ENCODE assay signal across 8 mouse cellular contexts in the genomic region with DNA sequence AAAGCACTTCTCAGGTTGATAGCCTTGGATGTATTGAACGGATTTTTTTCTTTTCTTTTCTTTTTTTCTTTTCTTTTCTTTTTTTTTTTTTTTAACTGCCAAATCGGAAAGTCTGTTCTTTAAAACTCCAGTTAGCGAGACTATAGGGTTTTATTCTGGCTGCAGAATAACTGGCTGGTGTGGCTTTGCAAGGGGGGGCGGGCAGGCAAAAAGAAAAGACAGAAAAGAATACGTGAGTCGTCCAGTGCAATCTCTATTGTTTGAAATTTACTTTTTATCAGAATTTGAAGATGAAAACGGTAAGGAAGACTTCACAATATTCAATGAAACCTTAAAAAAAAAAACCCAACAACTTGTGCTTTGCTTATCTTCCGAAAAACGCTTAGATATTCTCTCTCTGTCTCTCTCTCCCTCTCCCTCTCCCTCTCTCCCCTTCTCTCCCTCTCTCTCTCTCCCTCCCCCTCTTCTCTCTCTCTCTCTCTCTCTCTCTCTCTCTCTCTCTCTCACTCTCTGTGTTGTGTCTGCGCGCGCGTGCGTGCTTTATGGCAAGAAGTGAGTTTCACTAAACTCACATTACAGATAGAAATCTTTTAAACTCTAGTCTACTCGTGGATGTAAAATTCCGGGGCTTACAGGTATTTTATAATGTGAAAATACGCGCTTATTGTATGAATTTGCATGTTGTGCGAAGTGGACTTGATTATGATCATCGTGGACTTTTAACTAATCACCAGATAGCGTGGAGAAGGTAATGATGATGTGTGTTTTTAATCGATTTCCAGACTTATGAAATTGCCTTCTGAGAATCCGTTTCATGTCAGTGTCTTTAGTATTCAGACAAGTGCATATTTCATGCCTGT. TPM values are rescaled to one million over a fixed set of nuclear protein-coding genes. Genes with fewer than 3 reads are reported as not detected.
DNase-seq lines count a peak whose midpoint lies in the region; ATAC-seq and TF ChIP-seq lines count a peak whose summit lies in the region.

A gene (plus strand): TSS at position 470 of the 860 bp plus-strand sequence.

- intact Hi-C loops in heart, adult 2 months (cut with DNase I), result loop anchor here (5.0 kb wide), 1 partner anchor 110 kb away; a partner anchor contains a TSS

- H3K4me3 ChIP-seq in heart, adult 2 months, result peak within 1 kb of the TSS; percentile 67
- peak within 1 kb of the TSS in 1 of 2 experiments; percentile 27; a peak in 2 of 4 replicates for H3K4me3 ChIP-seq in ES-E14 (ENCODE audit: insufficient read depth in 1 of 2, low read depth in 1 of 2, low read length in 2 of 2, poor library complexity in 1 of 2, severe bottlenecking in 1 of 2)
- H3K4me3 ChIP-seq in embryonic facial prominence, embryonic 10.5 days, result peak within 1 kb of the TSS; percentile 61
- peak within 1 kb of the TSS; percentile 41 for H3K4me3 ChIP-seq in hindbrain, embryonic 13.5 days
- H3K4me3 ChIP-seq in liver, adult 2 months (ENCODE audit: insufficient read depth, low read depth, low read length), result peak within 1 kb of the TSS; percentile 52
- H3K4me3 ChIP-seq in neural tube, embryonic 12.5 days, result peak within 1 kb of the TSS; percentile 37

- peak within 1 kb of the TSS; percentile 90 for H3K27ac ChIP-seq in heart, adult 2 months
- peak within 1 kb of the TSS; percentile 70 for H3K27ac ChIP-seq in ES-E14 (ENCODE audit: insufficient read depth, low read depth, low read length, poor library complexity, severe bottlenecking)
- H3K27ac ChIP-seq in embryonic facial prominence, embryonic 10.5 days (replicated peaks), result peak within 1 kb of the TSS; percentile 86
- peak within 1 kb of the TSS; percentile 70 for H3K27ac ChIP-seq in hindbrain, embryonic 13.5 days
- peak within 1 kb of the TSS; percentile 96 for H3K27ac ChIP-seq in liver, adult 2 months (replicated peaks; ENCODE audit: insufficient read depth, low read depth, low read length)
- H3K27ac ChIP-seq in neural tube, embryonic 12.5 days, result no peak within 1 kb of the TSS

- peak in 1 of 2 experiments; percentile 17 for DNase-seq in heart, adult 2 months
- no peak for DNase-seq in heart, adult 11 months
- DNase-seq in ES-E14 (ENCODE audit: low read depth, low spot score), result no peak
- peak; percentile 50 for DNase-seq in embryonic facial prominence, embryonic 10.5 days (ENCODE audit: low spot score)
- peak; percentile 71 for DNase-seq in liver, adult 2 months (ENCODE audit: extremely low read depth, low read depth, low spot score)
- DNase-seq in spleen, adult 18-20 months, result no peak

- ATAC-seq in hindbrain, embryonic 13.5 days (ENCODE audit: low FRiP score), result no peak
- ATAC-seq in neural tube, embryonic 12.5 days (ENCODE audit: low FRiP score, low read depth), result peak; percentile 31; the same call in 1 of the 2 replicates

- under 1% methylated on average over 23 of the region's 23 CpGs for WGBS in heart, adult 2 months
- WGBS in embryonic facial prominence, embryonic 10.5 days, result under 1% methylated on average over 23 of the region's 23 CpGs
- WGBS in hindbrain, embryonic 13.5 days, result under 1% methylated on average over 23 of the region's 23 CpGs
- under 1% methylated on average over 23 of the region's 23 CpGs for WGBS in liver, adult 2 months
- under 1% methylated on average over 23 of the region's 23 CpGs for WGBS in neural tube, embryonic 12.5 days

- H3K4me2 ChIP-seq in hindbrain, embryonic 13.5 days, result peak within 1 kb of the TSS; percentile 67
- peak within 1 kb of the TSS; percentile 70 for H3K4me2 ChIP-seq in neural tube, embryonic 12.5 days (replicated peaks)

- H3K4me1 ChIP-seq in heart, adult 2 months (ENCODE audit: control insufficient read depth, insufficient read depth, low read length), result no peaks in the 10 kb centered on the region
- no peaks in the 10 kb centered on the region for H3K4me1 ChIP-seq in ES-E14 (ENCODE audit: control insufficient read depth in 2 of 2, insufficient read depth in 2 of 2, low read length in 2 of 2, poor library complexity in 1 of 2)
- peaks cover 30% of the 10 kb centered on the region for H3K4me1 ChIP-seq in embryonic facial prominence, embryonic 10.5 days
- H3K4me1 ChIP-seq in hindbrain, embryonic 13.5 days (replicated peaks), result peaks cover 29% of the 10 kb centered on the region
- peaks cover 1% of the 10 kb centered on the region; the same call in 1 of the 2 replicates for H3K4me1 ChIP-seq in liver, adult 2 months (ENCODE audit: control insufficient read depth, insufficient read depth, low read length)
- peaks cover 12% of the 10 kb centered on the region; the same call in 1 of the 2 replicates for H3K4me1 ChIP-seq in neural tube, embryonic 12.5 days

- in situ Hi-C loops in ES-E14 (cut with MboI; ENCODE audit: low sequenced_read_pairs in 2 of 2, unreplicated experiment in 2 of 2), result no loop called here

- no peaks in the 10 kb centered on the region for H3K9me3 ChIP-seq in ES-E14 (ENCODE audit: control insufficient read depth, insufficient read depth, low read depth, low read length)
- H3K9me3 ChIP-seq in embryonic facial prominence, embryonic 10.5 days, result no peaks in the 10 kb centered on the region
- H3K9me3 ChIP-seq in hindbrain, embryonic 13.5 days, result no peaks in the 10 kb centered on the region
- no peaks in the 10 kb centered on the region for H3K9me3 ChIP-seq in neural tube, embryonic 12.5 days

- TF ChIP-seq EP300 in heart, adult 2 months (IDR thresholded peaks at IDR 0.05; ENCODE audit: insufficient read depth, low read depth, low read length), result no peak

- H3K9ac ChIP-seq in heart, adult 2 months (ENCODE audit: low read depth, low read length), result peak within 1 kb of the TSS; percentile 65
- H3K9ac ChIP-seq in ES-E14 (ENCODE audit: insufficient read depth, low read depth, low read length, poor library complexity, severe bottlenecking), result no peak within 1 kb of the TSS; the same call in 1 of the 2 replicates
- H3K9ac ChIP-seq in hindbrain, embryonic 13.5 days, result peak within 1 kb of the TSS; percentile 57
- H3K9ac ChIP-seq in liver, adult 2 months (ENCODE audit: low read depth, low read length), result peak within 1 kb of the TSS; percentile 76
- H3K9ac ChIP-seq in neural tube, embryonic 12.5 days, result peak within 1 kb of the TSS; percentile 44

- peaks cover 5% of the 10 kb centered on the region for H3K36me3 ChIP-seq in heart, adult 2 months (ENCODE audit: control insufficient read depth, insufficient read depth, low read length)
- no peaks in the 10 kb centered on the region for H3K36me3 ChIP-seq in ES-E14 (ENCODE audit: control insufficient read depth, insufficient read depth, low read length, poor library complexity, severe bottlenecking)
- no peaks in the 10 kb centered on the region for H3K36me3 ChIP-seq in embryonic facial prominence, embryonic 10.5 days (replicated peaks)
- H3K36me3 ChIP-seq in hindbrain, embryonic 13.5 days, result no peaks in the 10 kb centered on the region
- H3K36me3 ChIP-seq in liver, adult 2 months (ENCODE audit: control insufficient read depth, insufficient read depth, low read length), result no peaks in the 10 kb centered on the region
- H3K36me3 ChIP-seq in neural tube, embryonic 12.5 days, result no peaks in the 10 kb centered on the region

- no peaks in the 10 kb centered on the region for H3K27me3 ChIP-seq in heart, adult 2 months (ENCODE audit: control insufficient read depth, insufficient read depth, low read length)
- H3K27me3 ChIP-seq in embryonic facial prominence, embryonic 10.5 days (replicated peaks; ENCODE audit: low read depth, poor library complexity, severe bottlenecking), result no peaks in the 10 kb centered on the region
- no peaks in the 10 kb centered on the region for H3K27me3 ChIP-seq in hindbrain, embryonic 13.5 days
- no peaks in the 10 kb centered on the region for H3K27me3 ChIP-seq in liver, adult 2 months (ENCODE audit: control insufficient read depth, insufficient read depth, low read length)
- no peaks in the 10 kb centered on the region for H3K27me3 ChIP-seq in neural tube, embryonic 12.5 days (replicated peaks)

- TF ChIP-seq POLR2A in heart, adult 2 months (IDR thresholded peaks at IDR 0.05; ENCODE audit: insufficient read depth, low read depth, low read length), result no peak
- TF ChIP-seq POLR2A in liver, adult 2 months (IDR thresholded peaks at IDR 0.05; ENCODE audit: extremely low read depth, insufficient read depth, low read length), result no peak

- no peaks in the 10 kb centered on the region for H3K79me2 ChIP-seq in heart, adult 2 months (replicated peaks; ENCODE audit: control insufficient read depth, insufficient read depth, low read length)
- H3K79me2 ChIP-seq in liver, adult 2 months (ENCODE audit: control insufficient read depth, insufficient read depth, low read length), result no peaks in the 10 kb centered on the region

- TF ChIP-seq CTCF in heart, adult 2 months (IDR thresholded peaks at IDR 0.05), result no peak
- TF ChIP-seq CTCF in liver, adult 2 months (IDR thresholded peaks at IDR 0.05; ENCODE audit: low read depth, low read length), result no peak

TF ChIP-seq in ES-E14, 5 proteins besides CTCF, POLR2A, EP300 and RAD21:
- TF ChIP-seq HCFC1 (IDR thresholded peaks at IDR 0.05; ENCODE audit: borderline replicate concordance, insufficient read depth, low read length), result no peak
- no peak for TF ChIP-seq CHD2 (IDR thresholded peaks at IDR 0.05; ENCODE audit: low read depth, low read length)
- no peak for TF ChIP-seq ZC3H11A (IDR thresholded peaks at IDR 0.05; ENCODE audit: borderline replicate concordance, low read depth, low read length)
- TF ChIP-seq MAFK (IDR thresholded peaks at IDR 0.05; ENCODE audit: insufficient read depth, low read depth, low read length), result no peak
- no peak for TF ChIP-seq ZNF384 (IDR thresholded peaks at IDR 0.05; ENCODE audit: low read depth, low read length)

RNA-seq across cellular contexts. Expression of the gene that starts here (rescaled TPM):
- 1 to 10 TPM; 3.3 to 3.6 TPM for total RNA-seq in heart, adult 2 months (2021)
- polyA plus RNA-seq in heart, adult 2 months (2012; rRNA removed), result 1.2 and 2.5 TPM in 2 replicates
- total RNA-seq in ES-E14 (2012; rRNA removed), result 0.16 and 0.98 TPM in 2 replicates
- polyA plus RNA-seq in embryonic facial prominence, embryonic 10.5 days (2016; fragmentation: Nextera tagmentation; extraction: Ambion mirVana), result 2.8 and 3.6 TPM in 2 replicates
- 1.6 and 1.8 TPM in 2 replicates for polyA plus RNA-seq in hindbrain, embryonic 13.5 days (2015; fragmentation: Nextera tagmentation; extraction: Ambion mirVana)
- total RNA-seq in liver, adult 2 months (2014; rRNA removed), result 2.1 and 4.4 TPM in 2 replicates
- polyA plus RNA-seq in liver, adult 2 months (2012; rRNA removed), result 0.25 and 0.75 TPM in 2 replicates
- 2.1 TPM in 2 replicates for polyA plus RNA-seq in neural tube, embryonic 12.5 days (2016; fragmentation: Nextera tagmentation; extraction: Ambion mirVana)

Comparison
In these comparisons a context has a peak if more than half of its experiments do, and no peak if none do; other contexts are left out.
1. DNase-seq: peak in embryonic facial prominence, embryonic 10.5 days (single experiment) and liver, adult 2 months (single experiment); none in heart, adult 11 months (single experiment), ES-E14 (single experiment) and spleen, adult 18-20 months (0 of 2).